Mouse (Mus musculus) midbrain, embryonic 11.5 days (tissue): Measurements from ENCODE around the gene Iqschfp. TPM values are rescaled to one million over a fixed set of nuclear protein-coding genes. Genes with fewer than 3 reads are reported as not detected.
A peak's percentile ranks its signal among the peaks of the same experiment; 100 is the strongest.

ENCODE experiments used
- ATAC-seq: fragments of 200-750 bp; cut with Nextera tagmentation; 2 replicates; pipeline ENCODE4 v1.8.0; 2017; ENCODE audit warnings: moderate TSS enrichment, moderate library complexity; ENCODE audit not compliant: low FRiP score
- DNase-seq: peaks from one replicate; pipeline ENCODE4 v3.0.0; 2015; ENCODE audit warnings: low spot score; ENCODE audit errors: missing footprints
- H3K27ac ChIP-seq: fragments of 300-500 bp; sonication (generic); 2 replicates; pipeline ENCODE4 v1.5.1; 2014; ENCODE audit warnings: low read depth, low read length
- H3K27me3 ChIP-seq: fragments of 300-500 bp; sonication (generic); 2 replicates; pipeline ENCODE4 v1.6.1; 2014; ENCODE audit warnings: mild to moderate bottlenecking, low read length, moderate library complexity, mixed read lengths; ENCODE audit not compliant: control insufficient read depth, insufficient read depth
- H3K36me3 ChIP-seq: fragments of 300-500 bp; sonication (generic); 2 replicates; pipeline ENCODE4 v1.6.1; 2014; ENCODE audit warnings: mild to moderate bottlenecking, low read length, moderate library complexity, mixed read lengths; ENCODE audit not compliant: control insufficient read depth, insufficient read depth
- H3K4me1 ChIP-seq: fragments of 300-500 bp; sonication (generic); 2 replicates; pipeline ENCODE4 v1.6.1; 2014; ENCODE audit warnings: low read length; ENCODE audit not compliant: control insufficient read depth, insufficient read depth
- H3K4me2 ChIP-seq: fragments of 300-500 bp; sonication (generic); 2 replicates; pipeline ENCODE4 v1.6.1; 2014; ENCODE audit warnings: mild to moderate bottlenecking, moderate library complexity
- H3K4me3 ChIP-seq: fragments of 300-500 bp; sonication (generic); 2 replicates; pipeline ENCODE4 v1.5.1; 2014; ENCODE audit warnings: low read depth, low read length
- H3K9ac ChIP-seq: fragments of 300-500 bp; sonication (generic); 2 replicates; pipeline ENCODE4 v1.6.1; 2014; ENCODE audit warnings: low read length
- H3K9me3 ChIP-seq: fragments of 300-500 bp; sonication (generic); 2 replicates; pipeline ENCODE4 v1.6.1; 2016; ENCODE audit warnings: low read length; ENCODE audit not compliant: control insufficient read depth
- WGBS: fragments of 180-500 bp; shearing (Covaris S2); extraction: QIAGEN DNeasy Blood & Tissue Kit; methylation state at CpG from one replicate; pipeline ENCODE4 v1.1.7; 2014; 5-methylcytosine and 5-hydroxymethylcytosine counted together
- polyA plus RNA-seq: library from polyadenylated mRNA; unstranded; fragments of >200 nt; fragmentation: Nextera tagmentation; extraction: Ambion mirVana; gene quantifications from 2 replicates; pipeline ENCODE4 v1.2.1, GENCODE M21; 2014

The Iqschfp gene
- polyA plus RNA-seq, 1 experiment from 2014 or later: 2.6 TPM

DNA sequence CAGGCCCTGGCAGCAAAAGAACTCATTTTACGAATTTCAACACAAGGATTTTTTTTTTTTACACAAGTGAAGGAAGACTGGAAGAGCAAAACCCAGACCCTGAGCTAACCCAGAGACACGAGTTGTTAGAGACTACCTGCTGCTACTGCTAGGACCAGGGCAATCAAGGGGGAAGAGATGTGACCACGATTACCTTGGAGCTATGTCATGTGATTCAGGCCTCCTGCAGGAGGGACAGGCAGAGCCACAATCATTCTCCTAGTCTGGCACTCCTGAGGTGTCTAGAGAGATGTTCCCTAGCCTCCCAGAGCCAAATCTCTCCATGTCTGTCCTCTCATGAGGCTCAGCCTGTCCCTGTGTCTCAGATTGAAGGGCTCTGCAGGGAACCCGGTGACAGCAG is 634.4 kb downstream of the Iqschfp start:
- 55% methylated on average over 4 of the region's 4 CpGs for WGBS
- Histone ChIP-seq H3K9ac (no peak overlapping the region), H3K36me3 (no peaks in the 10 kb centered on the region), H3K4me3 (no peak overlapping the region), H3K4me2 (no peak overlapping the region), H3K4me1 (no peaks in the 10 kb centered on the region), H3K27ac (no peak overlapping the region), H3K9me3 (no peaks in the 10 kb centered on the region), H3K27me3 (no peaks in the 10 kb centered on the region)
- ATAC-seq (no peak), DNase-seq (no peak)

DNA sequence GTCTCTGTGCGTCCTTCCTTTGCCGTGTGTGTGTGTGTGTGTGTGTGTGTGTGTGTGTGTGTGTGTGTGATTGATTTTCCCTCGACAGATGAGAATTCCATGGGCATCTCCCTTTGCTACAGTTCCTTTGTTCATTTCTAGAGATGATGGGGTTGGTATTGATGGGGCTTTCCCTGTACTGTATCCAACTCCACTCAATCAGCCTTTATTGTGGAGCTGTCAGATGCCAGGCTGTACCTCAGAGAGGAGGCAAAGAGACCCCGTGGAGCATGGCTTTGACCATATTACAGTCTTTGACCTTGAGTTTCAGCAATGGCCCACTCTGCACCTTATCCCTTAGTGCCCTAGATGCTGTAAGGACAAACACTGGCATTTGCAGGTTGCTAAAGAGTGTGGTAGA is 635.1 kb downstream of the Iqschfp start:
- no peak overlapping the region for H3K4me3 ChIP-seq
- ATAC-seq: no peak
- no peak overlapping the region for H3K4me2 ChIP-seq
- 86% methylated on average over 4 of the region's 4 CpGs for WGBS
- H3K36me3 ChIP-seq: no peaks in the 10 kb centered on the region
- H3K27me3 ChIP-seq: no peaks in the 10 kb centered on the region
- no peak for DNase-seq
- no peak overlapping the region for H3K9ac ChIP-seq
- no peaks in the 10 kb centered on the region for H3K4me1 ChIP-seq
- H3K27ac ChIP-seq: no peak overlapping the region
- no peaks in the 10 kb centered on the region for H3K9me3 ChIP-seq

DNA sequence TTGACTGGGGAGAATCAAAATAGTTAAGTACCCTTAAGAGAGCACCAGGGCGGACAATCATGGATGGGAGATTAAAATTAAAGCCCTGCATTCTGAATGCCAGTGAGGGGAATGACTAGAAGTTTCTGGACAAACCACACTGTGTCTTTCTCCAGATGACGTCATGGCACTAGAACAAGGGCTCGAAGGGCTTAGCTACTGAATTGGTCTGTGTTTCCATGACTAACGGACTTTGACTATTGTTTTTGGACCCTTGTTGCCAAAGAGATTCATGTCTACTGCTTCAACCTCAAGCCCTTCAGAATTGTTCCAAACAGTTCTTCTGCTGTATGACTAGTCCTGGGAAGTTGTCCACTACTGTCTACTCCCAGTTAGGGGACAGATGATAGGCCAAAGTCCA is 639.9 kb downstream of the Iqschfp start:
- H3K4me2 ChIP-seq: no peak overlapping the region

DNA sequence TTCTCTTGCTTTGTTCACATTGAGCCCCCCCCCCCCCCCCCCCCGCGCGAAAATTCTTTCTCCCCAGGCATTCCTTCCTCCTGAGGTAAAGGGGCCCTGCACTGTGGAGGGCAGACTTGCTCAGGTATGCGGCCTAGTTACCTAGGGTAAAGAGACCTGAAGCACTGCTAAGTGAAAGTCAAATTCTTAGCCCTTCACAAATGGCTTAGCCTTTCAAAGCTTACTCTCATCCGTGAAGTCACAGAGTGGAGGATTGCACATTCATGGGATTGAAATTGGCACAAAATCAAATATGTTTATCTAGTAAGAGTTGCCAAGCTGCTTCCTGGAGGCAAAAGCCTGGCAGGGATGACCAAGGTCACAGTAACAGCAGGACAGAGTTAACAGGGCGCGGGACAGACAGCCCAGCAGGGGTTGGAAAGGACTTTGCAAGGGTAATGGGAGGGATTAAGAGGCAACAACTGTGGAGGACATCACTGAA is 642.6 kb downstream of the Iqschfp start:
- no peak for ATAC-seq
- Histone ChIP-seq H3K4me2 (no peak overlapping the region), H3K27ac (no peak overlapping the region), H3K27me3 (no peaks in the 10 kb centered on the region), H3K36me3 (no peaks in the 10 kb centered on the region), H3K9me3 (no peaks in the 10 kb centered on the region), H3K4me1 (no peaks in the 10 kb centered on the region), H3K4me3 (no peak overlapping the region), H3K9ac (no peak overlapping the region)
- peak; percentile 88 for DNase-seq
- 8% methylated on average over 5 of the region's 7 CpGs for WGBS

More for the DNA sequence above, 639.9 kb downstream of the Iqschfp start:
- no peak for ATAC-seq
- H3K9ac ChIP-seq: no peak overlapping the region
- H3K9me3 ChIP-seq: no peaks in the 10 kb centered on the region
- WGBS: 87% methylated on average over 4 of the region's 4 CpGs
- H3K36me3 ChIP-seq: no peaks in the 10 kb centered on the region
- H3K4me1 ChIP-seq: no peaks in the 10 kb centered on the region
- H3K27me3 ChIP-seq: no peaks in the 10 kb centered on the region
- DNase-seq: no peak
- H3K27ac ChIP-seq: no peak overlapping the region
- no peak overlapping the region for H3K4me3 ChIP-seq

DNA sequence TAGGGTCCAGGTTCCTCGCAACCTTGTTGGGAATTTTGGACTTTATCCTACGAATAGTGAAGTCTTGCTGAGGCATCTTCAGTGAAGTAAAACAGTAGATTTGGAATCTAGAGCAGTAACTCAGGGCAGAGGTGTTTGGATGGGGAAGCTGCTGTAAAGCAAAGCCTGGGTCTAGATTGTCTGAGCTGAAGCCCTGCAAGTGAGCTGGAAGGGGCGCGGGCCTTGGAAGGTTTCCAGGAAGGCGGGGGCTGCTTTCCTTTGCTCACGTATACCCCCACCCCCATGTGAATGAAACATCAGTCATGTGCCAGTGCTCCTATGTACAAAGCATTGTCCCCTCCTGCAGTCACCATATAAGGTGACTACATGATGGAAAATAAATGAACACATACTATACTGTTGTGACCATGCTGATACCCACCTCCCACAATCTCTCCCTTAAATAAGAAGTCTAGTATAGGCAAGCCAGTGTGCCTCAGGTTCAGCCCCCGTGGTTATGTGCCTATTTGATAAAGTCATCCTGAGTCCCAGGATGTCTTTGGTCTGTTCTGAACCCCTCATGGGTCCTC is 643.2 kb downstream of the Iqschfp start:
- no peak overlapping the region for H3K27ac ChIP-seq
- H3K9me3 ChIP-seq: no peaks in the 10 kb centered on the region
- H3K4me3 ChIP-seq: no peak overlapping the region
- DNase-seq (no peak), ATAC-seq (no peak)
- no peaks in the 10 kb centered on the region for H3K36me3 ChIP-seq
- H3K4me2 ChIP-seq: no peak overlapping the region
- H3K9ac ChIP-seq: no peak overlapping the region
- no peaks in the 10 kb centered on the region for H3K4me1 ChIP-seq
- 74% methylated on average over 7 of the region's 7 CpGs for WGBS
- H3K27me3 ChIP-seq: no peaks in the 10 kb centered on the region

DNA sequence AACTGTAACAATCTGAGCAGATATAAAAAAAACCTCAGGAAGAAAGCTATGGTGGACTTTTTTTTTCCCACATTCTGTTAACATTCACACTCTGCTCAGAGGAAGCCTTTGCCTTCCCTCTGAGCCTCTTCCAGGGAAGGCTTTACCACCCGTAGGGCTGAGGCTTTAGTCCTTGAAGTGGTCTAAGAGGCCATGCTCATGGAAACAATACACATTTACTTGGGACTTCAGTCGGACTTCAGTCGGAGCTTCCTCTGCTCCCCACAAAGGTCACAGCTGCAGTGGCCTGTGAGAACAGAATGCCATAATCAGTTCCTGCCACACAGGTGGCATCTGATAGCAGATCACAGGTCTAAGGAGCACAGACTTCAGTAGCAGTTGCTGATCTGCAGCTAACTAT is 644.0 kb downstream of the Iqschfp start:
- DNase-seq: no peak
- no peaks in the 10 kb centered on the region for H3K9me3 ChIP-seq
- no peak overlapping the region for H3K4me2 ChIP-seq
- H3K36me3 ChIP-seq: no peaks in the 10 kb centered on the region
- no peaks in the 10 kb centered on the region for H3K27me3 ChIP-seq
- ATAC-seq: no peak
- no peak overlapping the region for H3K9ac ChIP-seq
- no peak overlapping the region for H3K27ac ChIP-seq
- H3K4me3 ChIP-seq: no peak overlapping the region
- 39% methylated on average over 3 of the region's 3 CpGs for WGBS
- H3K4me1 ChIP-seq: no peaks in the 10 kb centered on the region

DNA sequence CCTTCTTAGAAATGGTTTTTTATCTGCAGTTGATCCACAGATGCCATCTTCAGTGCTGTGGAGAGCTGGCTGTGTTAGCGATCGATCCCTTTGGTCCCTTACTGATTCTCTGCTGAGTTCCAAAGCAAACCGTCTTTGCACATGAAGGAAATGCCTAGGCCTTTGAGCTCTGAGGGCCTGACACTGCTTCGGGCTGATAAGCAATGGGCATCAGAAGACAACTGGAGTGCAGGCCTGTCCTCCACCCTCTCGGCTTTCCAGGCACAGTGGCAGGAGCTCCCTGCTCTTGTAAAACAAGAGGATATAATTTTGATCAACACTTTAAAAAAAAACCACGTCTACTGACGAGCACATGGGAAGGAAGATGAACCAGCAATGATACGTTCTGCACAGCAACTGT is 649.7 kb downstream of the Iqschfp start:
- Histone ChIP-seq H3K27ac (no peak overlapping the region), H3K27me3 (no peaks in the 10 kb centered on the region), H3K9me3 (no peaks in the 10 kb centered on the region), H3K9ac (no peak overlapping the region), H3K4me2 (no peak overlapping the region), H3K36me3 (no peaks in the 10 kb centered on the region), H3K4me1 (0 out of 2 replicates have a peak, but pooled peaks cover 2% of the 10 kb centered on the region), H3K4me3 (no peak overlapping the region)
- WGBS: 91% methylated on average over 8 of the region's 8 CpGs
- ATAC-seq (no peak), DNase-seq (no peak)

DNA sequence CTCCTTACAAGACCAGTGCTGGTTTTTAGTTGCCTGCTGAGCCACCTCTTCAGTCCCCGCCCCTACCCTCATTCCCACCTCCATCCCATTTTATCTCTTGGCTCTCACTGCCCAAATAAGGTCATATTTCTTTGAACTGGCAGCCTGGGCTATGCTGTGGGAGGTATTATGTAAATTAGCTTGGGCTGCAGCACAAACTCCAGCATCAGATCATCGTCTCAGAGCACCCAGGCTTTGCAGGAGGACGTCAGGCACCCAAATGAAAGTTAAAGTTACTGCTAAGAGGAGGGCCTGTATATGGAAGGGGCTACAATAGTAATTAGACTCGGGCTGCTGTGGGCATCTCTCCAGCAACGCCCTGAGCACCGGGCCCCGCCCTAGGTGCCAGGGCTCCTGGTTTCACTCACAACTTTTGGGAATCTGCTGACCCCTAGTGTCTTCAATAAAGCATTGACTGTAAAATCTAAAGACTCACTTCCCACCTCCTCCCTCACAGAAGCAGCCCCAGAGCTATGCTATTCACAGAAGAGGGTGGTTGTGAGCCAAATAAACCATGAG is 651.0 kb downstream of the Iqschfp start:
- Histone ChIP-seq H3K9me3 (no peaks in the 10 kb centered on the region), H3K4me3 (peak overlapping the region; percentile 18; the same call in 1 of the 2 replicates), H3K27ac (no peak overlapping the region), H3K4me1 (0 out of 2 replicates have a peak, but pooled peaks cover 2% of the 10 kb centered on the region), H3K4me2 (peak overlapping the region; percentile 39), H3K36me3 (no peaks in the 10 kb centered on the region), H3K27me3 (no peaks in the 10 kb centered on the region), H3K9ac (peak overlapping the region; percentile 10; the same call in 1 of the 2 replicates)
- DNase-seq (peak; percentile 93), ATAC-seq (peak; percentile 86)
- WGBS: 5% methylated on average over 7 of the region's 7 CpGs

DNA sequence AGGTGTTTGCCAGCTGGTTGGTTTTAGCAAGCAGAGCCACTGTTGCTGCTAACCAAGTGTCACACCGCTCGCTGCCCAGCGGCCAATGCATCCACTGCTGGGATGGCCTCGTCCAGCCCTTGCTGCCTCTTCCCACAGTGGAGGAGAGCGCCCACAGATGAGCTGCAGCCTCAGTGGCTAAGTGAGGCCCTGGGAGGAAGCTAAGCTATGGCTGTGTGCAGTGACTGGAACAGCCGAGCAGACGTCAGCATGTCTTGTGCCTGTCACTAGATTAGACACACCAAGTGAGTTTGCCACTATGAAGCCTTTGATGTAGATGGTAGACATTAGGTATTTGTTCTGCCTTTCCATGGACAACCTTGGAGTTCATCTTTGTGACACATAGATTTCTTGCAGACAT is 652.8 kb downstream of the Iqschfp start:
- Histone ChIP-seq H3K27ac (no peak overlapping the region), H3K27me3 (no peaks in the 10 kb centered on the region), H3K4me3 (no peak overlapping the region), H3K4me2 (no peak overlapping the region), H3K9ac (no peak overlapping the region), H3K4me1 (0 out of 2 replicates have a peak, but pooled peaks cover 2% of the 10 kb centered on the region), H3K9me3 (no peaks in the 10 kb centered on the region), H3K36me3 (no peaks in the 10 kb centered on the region)
- DNase-seq: no peak
- peak; percentile 49; the same call in 1 of the 2 replicates for ATAC-seq
- WGBS: 49% methylated on average over 7 of the region's 7 CpGs
